Mouse (Mus musculus) limb, embryonic 10.5 days (tissue): Measurements from ENCODE around the gene Cd68. TPM values are rescaled to one million over a fixed set of nuclear protein-coding genes. Genes with fewer than 3 reads are reported as not detected.
"Not testable (repeated sequence)": the region's sequence is repeated elsewhere in the genome, so short reads cannot be mapped to it uniquely, and the experiment has no call there.

Experiments used
- DNase-seq: peaks from one replicate; pipeline ENCODE4 v3.0.0-alpha.2; 2017; ENCODE audit warnings: low spot score
- H3K27ac ChIP-seq: fragments of 300-500 bp; sonication (generic); 2 replicates; pipeline ENCODE4 v1.5.1; 2016; ENCODE audit warnings: mild to moderate bottlenecking
- H3K27me3 ChIP-seq: fragments of 300-500 bp; sonication (generic); 2 replicates; pipeline ENCODE4 v1.6.1; 2016; ENCODE audit warnings: low read depth, mild to moderate bottlenecking; ENCODE audit not compliant: poor library complexity, severe bottlenecking
- H3K36me3 ChIP-seq: fragments of 300-500 bp; sonication (generic); 2 replicates; pipeline ENCODE4 v1.6.1; 2016; ENCODE audit warnings: mild to moderate bottlenecking, moderate library complexity
- H3K4me1 ChIP-seq: fragments of 300-500 bp; sonication (generic); 2 replicates; pipeline ENCODE4 v1.6.1; 2016
- H3K4me3 ChIP-seq: fragments of 300-500 bp; sonication (generic); 2 replicates; pipeline ENCODE4 v1.5.1; 2016; ENCODE audit warnings: mild to moderate bottlenecking, moderate library complexity
- H3K9me3 ChIP-seq: fragments of 300-500 bp; sonication (generic); replicated peaks from 2 replicates; pipeline ENCODE4 v1.6.1; 2016; ENCODE audit warnings: mild to moderate bottlenecking
- WGBS: fragments of 180-500 bp; shearing (Covaris S2); methylation state at CpG from one replicate; pipeline ENCODE4 v1.1.7; 2016; 5-methylcytosine and 5-hydroxymethylcytosine counted together
- polyA plus RNA-seq: library from polyadenylated mRNA; unstranded; fragments of >200 nt; fragmentation: Nextera tagmentation; extraction: Ambion mirVana; gene quantifications from 2 replicates; pipeline ENCODE4 v1.2.1, GENCODE M21; 2016

The Cd68 gene
- polyA plus RNA-seq, 1 experiment from 2014 or later, result 3.6 TPM

- Histone ChIP-seq H3K9me3 (no peaks in the 10 kb centered on the region), H3K4me1 (peaks cover 18% of the 10 kb centered on the region), H3K27ac (no peak overlapping the region), H3K36me3 (no peaks in the 10 kb centered on the region), H3K27me3 (no peaks in the 10 kb centered on the region), H3K4me3 (no peak overlapping the region)
- DNase-seq, result no peak
- WGBS, result 47% methylated on average over 2 of the region's 2 CpGs
Measured at GRCm38 (mm10) chr11:69704613-69705010, 38.7 kb upstream of the Cd68 start.

- Histone ChIP-seq H3K4me1 (peaks cover 12% of the 10 kb centered on the region), H3K27me3 (no peaks in the 10 kb centered on the region), H3K9me3 (no peaks in the 10 kb centered on the region), H3K36me3 (no peaks in the 10 kb centered on the region), H3K27ac (no peak overlapping the region), H3K4me3 (no peak overlapping the region)
- DNase-seq, result no peak
- WGBS, result 76% methylated on average over 8 of the region's 8 CpGs
Measured at GRCm38 (mm10) chr11:69703814-69704612, 38.1 kb upstream of the Cd68 start.

- not testable (repeated sequence) for H3K4me3 ChIP-seq, H3K9me3 ChIP-seq, H3K4me1 ChIP-seq, H3K27ac ChIP-seq, H3K27me3 ChIP-seq, DNase-seq, H3K36me3 ChIP-seq
- 76% methylated on average over 3 of the region's 3 CpGs for WGBS
Measured at GRCm38 (mm10) chr11:69703381-69703780, 37.4 kb upstream of the Cd68 start.

- H3K27ac ChIP-seq, H3K4me3 ChIP-seq, H3K9me3 ChIP-seq, H3K4me1 ChIP-seq, H3K36me3 ChIP-seq, H3K27me3 ChIP-seq, DNase-seq: not testable (repeated sequence)
- 92% methylated on average over 10 of the region's 10 CpGs for WGBS
Measured at GRCm38 (mm10) chr11:69702886-69703285, 36.9 kb upstream of the Cd68 start.

GRCm38 (mm10) chr11:69699595-69699994 is 33.6 kb upstream of the Cd68 start:
- Histone ChIP-seq H3K9me3 (no peaks in the 10 kb centered on the region), H3K36me3 (no peaks in the 10 kb centered on the region), H3K4me3 (no peak overlapping the region), H3K27ac (no peak overlapping the region), H3K4me1 (peaks cover 16% of the 10 kb centered on the region), H3K27me3 (no peaks in the 10 kb centered on the region)
- WGBS, result 71% methylated on average over 1 of the region's 1 CpGs
- DNase-seq, result no peak

- WGBS, result 74% methylated on average over 5 of the region's 5 CpGs
- no peak for DNase-seq
- Histone ChIP-seq H3K4me3 (no peak overlapping the region), H3K36me3 (no peaks in the 10 kb centered on the region), H3K4me1 (peaks cover 17% of the 10 kb centered on the region), H3K9me3 (no peaks in the 10 kb centered on the region), H3K27ac (no peak overlapping the region), H3K27me3 (no peaks in the 10 kb centered on the region)
Measured at GRCm38 (mm10) chr11:69698574-69698973, 32.6 kb upstream of the Cd68 start.

- Histone ChIP-seq H3K4me1 (peaks cover 22% of the 10 kb centered on the region), H3K27ac (no peak overlapping the region), H3K36me3 (no peaks in the 10 kb centered on the region), H3K9me3 (no peaks in the 10 kb centered on the region), H3K4me3 (no peak overlapping the region), H3K27me3 (no peaks in the 10 kb centered on the region)
- 86% methylated on average over 3 of the region's 3 CpGs for WGBS
- DNase-seq, result no peak
Measured at GRCm38 (mm10) chr11:69697396-69697795, 31.4 kb upstream of the Cd68 start.

- peak; percentile 79 for DNase-seq
- WGBS, result 2% methylated on average over 41 of the region's 41 CpGs
- H3K27ac ChIP-seq, result peak within 1 kb of the TSS; percentile 90
- no peaks in the 10 kb centered on the region for H3K9me3 ChIP-seq
- H3K4me3 ChIP-seq, result peak within 1 kb of the TSS; percentile 69
- H3K27me3 ChIP-seq, result no peaks in the 10 kb centered on the region; the same call in 1 of the 2 replicates
- H3K4me1 ChIP-seq, result peaks cover 22% of the 10 kb centered on the region
- no peaks in the 10 kb centered on the region for H3K36me3 ChIP-seq
Measured at GRCm38 (mm10) chr11:69695361-69696181, 29.6 kb upstream of the Cd68 start, which contains the start of the genes Tnfsf12 and Tnfsfm13. Tnfsf12 (minus strand) TSS chr11:69695849. Tnfsfm13 (minus strand) TSS chr11:69696098.

GRCm38 (mm10) chr11:69695046-69695360 is 29.1 kb upstream of the Cd68 start:
- WGBS, result 34% methylated on average over 6 of the region's 6 CpGs
- Histone ChIP-seq H3K27ac (peak overlapping the region; percentile 90), H3K4me1 (peaks cover 22% of the 10 kb centered on the region)

GRCm38 (mm10) chr11:69693421-69693965 is 27.5 kb upstream of the Cd68 start:
- Histone ChIP-seq H3K27me3 (no peaks in the 10 kb centered on the region; the same call in 1 of the 2 replicates), H3K4me3 (no peak overlapping the region), H3K27ac (no peak overlapping the region), H3K36me3 (no peaks in the 10 kb centered on the region), H3K4me1 (peaks cover 22% of the 10 kb centered on the region), H3K9me3 (no peaks in the 10 kb centered on the region)
- WGBS, result 67% methylated on average over 11 of the region's 11 CpGs
- DNase-seq, result no peak

More at GRCm38 (mm10) chr11:69695046-69695360, 29.1 kb upstream of the Cd68 start:
- Histone ChIP-seq H3K36me3 (no peaks in the 10 kb centered on the region), H3K27me3 (no peaks in the 10 kb centered on the region; the same call in 1 of the 2 replicates), H3K4me3 (peak overlapping the region; percentile 69), H3K9me3 (no peaks in the 10 kb centered on the region)
- DNase-seq, result no peak

GRCm38 (mm10) chr11:69692863-69693262 is 26.9 kb upstream of the Cd68 start:
- Histone ChIP-seq H3K9me3 (no peaks in the 10 kb centered on the region), H3K27ac (no peak overlapping the region)
- WGBS, result 86% methylated on average over 6 of the region's 6 CpGs

GRCm38 (mm10) chr11:69692196-69692811 is 26.4 kb upstream of the Cd68 start:
- no peaks in the 10 kb centered on the region for H3K36me3 ChIP-seq
- no peaks in the 10 kb centered on the region for H3K9me3 ChIP-seq
- peaks cover 22% of the 10 kb centered on the region for H3K4me1 ChIP-seq
- 74% methylated on average over 9 of the region's 9 CpGs for WGBS
- no peak overlapping the region for H3K4me3 ChIP-seq
- no peak for DNase-seq
- peaks cover under 1% of the 10 kb centered on the region; the same call in 1 of the 2 replicates for H3K27me3 ChIP-seq
- H3K27ac ChIP-seq, result no peak overlapping the region

More at GRCm38 (mm10) chr11:69692863-69693262, 26.9 kb upstream of the Cd68 start:
- no peak for DNase-seq
- peaks cover 22% of the 10 kb centered on the region for H3K4me1 ChIP-seq
- H3K36me3 ChIP-seq, result no peaks in the 10 kb centered on the region
- no peak overlapping the region for H3K4me3 ChIP-seq
- no peaks in the 10 kb centered on the region; the same call in 1 of the 2 replicates for H3K27me3 ChIP-seq
